Mouse (Mus musculus) liver, embryonic 11.5 days (tissue): Measurements from ENCODE around the gene Gcsam. TPM values are rescaled to one million over a fixed set of nuclear protein-coding genes. Genes with fewer than 3 reads are reported as not detected.

Experiments used
- ATAC-seq: fragments of 200-750 bp; cut with Nextera tagmentation; replicated peaks from 2 replicates; pipeline ENCODE4 v1.8.0; 2017; ENCODE audit warnings: moderate number of reproducible peaks, mild to moderate bottlenecking, moderate TSS enrichment, moderate library complexity; ENCODE audit not compliant: low FRiP score
- DNase-seq: peaks from one replicate; pipeline ENCODE4 v3.0.0-alpha.2; 2017; ENCODE audit warnings: low spot score
- H3K27ac ChIP-seq: fragments of 300-500 bp; sonication (generic); 2 replicates; pipeline ENCODE4 v1.5.1; 2014; ENCODE audit warnings: mild to moderate bottlenecking, low read depth, low read length, control low read depth
- H3K27me3 ChIP-seq: fragments of 300-500 bp; sonication (generic); replicated peaks from 2 replicates; pipeline ENCODE4 v1.6.1; 2014; ENCODE audit warnings: low read length, mixed read lengths; ENCODE audit not compliant: control insufficient read depth, insufficient read depth
- H3K36me3 ChIP-seq: fragments of 300-500 bp; sonication (generic); 2 replicates; pipeline ENCODE4 v1.6.1; 2014; ENCODE audit warnings: mild to moderate bottlenecking, low read length, moderate library complexity, mixed read lengths; ENCODE audit not compliant: control insufficient read depth, insufficient read depth
- H3K4me1 ChIP-seq: fragments of 300-500 bp; sonication (generic); replicated peaks from 2 replicates; pipeline ENCODE4 v1.6.1; 2014; ENCODE audit warnings: low read length, mixed read lengths; ENCODE audit not compliant: control insufficient read depth, insufficient read depth
- H3K4me2 ChIP-seq: fragments of 300-500 bp; sonication (generic); 2 replicates; pipeline ENCODE4 v1.6.1; 2014; ENCODE audit warnings: mild to moderate bottlenecking, control low read depth, moderate library complexity
- H3K4me3 ChIP-seq: fragments of 300-500 bp; sonication (generic); 2 replicates; pipeline ENCODE4 v1.5.1; 2014; ENCODE audit warnings: low read depth, low read length, control low read depth
- H3K9ac ChIP-seq: fragments of 300-500 bp; sonication (generic); 2 replicates; pipeline ENCODE4 v1.6.1; 2014; ENCODE audit warnings: low read depth, low read length, control low read depth
- H3K9me3 ChIP-seq: fragments of 300-500 bp; sonication (generic); 2 replicates; pipeline ENCODE4 v1.6.1; 2016; ENCODE audit warnings: low read length, inconsistent platforms, mixed read lengths; ENCODE audit not compliant: control insufficient read depth
- WGBS: fragments of 180-500 bp; shearing (Covaris S2); extraction: QIAGEN DNeasy Blood & Tissue Kit; methylation state at CpG from one replicate; pipeline ENCODE4 v1.1.7; 2014; 5-methylcytosine and 5-hydroxymethylcytosine counted together
- polyA plus RNA-seq: library from polyadenylated mRNA; unstranded; fragments of >200 nt; fragmentation: Nextera tagmentation; extraction: Ambion mirVana; gene quantifications from 2 replicates; pipeline ENCODE4 v1.2.1, GENCODE M21; 2014

The Gcsam gene
- polyA plus RNA-seq, 1 experiment from 2014 or later: 1.6 TPM

DNA sequence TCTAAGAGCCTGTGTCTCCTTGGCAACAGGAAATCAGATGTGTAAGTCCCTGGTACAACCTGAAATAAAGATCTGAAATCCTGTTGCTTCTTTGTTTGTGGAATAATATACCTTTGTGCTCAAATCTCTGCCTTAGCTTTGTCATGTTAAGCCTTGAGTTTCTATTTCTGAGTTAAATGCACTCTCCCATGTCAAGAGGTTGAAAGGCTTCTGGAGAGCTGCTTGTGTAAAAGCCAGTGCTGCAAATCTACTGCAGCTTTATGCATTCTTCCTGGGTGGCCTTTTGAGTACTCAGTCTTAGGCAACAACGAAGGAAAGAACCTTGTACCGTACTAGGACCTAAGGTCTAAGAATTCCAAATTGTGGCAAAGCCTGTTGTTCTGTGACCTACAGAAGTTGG lies 3.1 kb downstream of the Gcsam start:
- no peak for DNase-seq
- 84% methylated on average over 2 of the region's 2 CpGs for WGBS
- Histone ChIP-seq H3K27me3 (no peaks in the 10 kb centered on the region), H3K4me1 (peaks cover 3% of the 10 kb centered on the region; the same call in 1 of the 2 replicates), H3K4me2 (no peak overlapping the region), H3K9ac (no peak overlapping the region), H3K27ac (no peak overlapping the region), H3K4me3 (no peak overlapping the region), H3K36me3 (no peaks in the 10 kb centered on the region), H3K9me3 (no peaks in the 10 kb centered on the region)
- ATAC-seq: no peak

DNA sequence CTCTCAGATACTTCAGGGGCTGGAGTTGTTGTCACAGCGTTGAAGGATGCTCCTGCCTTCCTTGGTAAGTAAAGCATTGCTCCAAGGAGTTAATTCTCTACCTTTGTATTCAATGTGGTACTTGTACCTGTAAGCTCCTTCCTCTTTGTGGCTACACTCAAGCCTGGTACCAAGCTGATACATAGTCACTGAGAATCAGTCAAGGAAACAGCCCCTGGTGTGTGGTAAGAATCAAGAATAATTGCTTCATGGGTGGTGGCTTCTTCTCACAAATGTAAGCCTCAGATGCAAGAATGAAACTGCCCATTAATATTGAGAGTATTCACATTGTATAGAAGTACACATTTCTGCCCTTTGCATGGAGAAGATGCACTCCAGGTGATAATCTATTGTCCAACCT lies 5.8 kb downstream of the Gcsam start:
- ATAC-seq: no peak
- H3K9ac ChIP-seq: no peak overlapping the region
- 78% methylated on average over 1 of the region's 1 CpGs for WGBS

DNA sequence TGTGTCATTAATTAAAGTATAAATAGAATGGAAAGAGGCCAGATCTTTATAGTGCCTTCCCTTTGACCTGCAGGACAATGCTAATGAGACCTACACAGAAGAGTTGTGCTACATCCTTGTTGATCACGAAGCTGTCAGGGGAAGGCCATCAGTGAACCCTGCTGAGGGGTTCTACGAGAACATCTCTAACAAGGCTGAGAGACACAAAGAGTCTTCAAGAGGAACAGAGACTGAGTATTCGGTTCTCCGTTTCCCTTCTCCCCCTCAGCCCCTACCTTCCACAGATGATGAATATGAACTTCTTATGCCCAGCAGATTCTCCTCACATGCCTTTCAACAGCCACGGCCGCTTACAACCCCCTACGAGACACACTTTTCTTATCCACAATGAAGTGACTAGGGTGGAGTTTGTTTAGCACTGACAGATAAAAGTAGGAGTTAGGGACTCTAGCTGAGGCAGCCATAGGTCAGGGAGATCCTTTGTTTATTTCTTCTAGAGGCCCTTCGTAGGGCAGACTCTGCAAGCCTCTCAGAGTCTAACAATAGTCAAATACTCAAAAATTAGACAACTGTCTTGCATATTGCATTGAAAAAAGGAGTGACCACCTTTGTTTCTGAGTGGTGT lies 9.7 kb downstream of the Gcsam start:
- peak overlapping the region; percentile 29; the same call in 1 of the 2 replicates for H3K4me2 ChIP-seq
- H3K36me3 ChIP-seq: no peaks in the 10 kb centered on the region
- H3K9ac ChIP-seq: no peak overlapping the region
- H3K27me3 ChIP-seq: no peaks in the 10 kb centered on the region
- DNase-seq: no peak
- peaks cover 27% of the 10 kb centered on the region for H3K4me1 ChIP-seq
- H3K4me3 ChIP-seq: no peak overlapping the region
- WGBS: 45% methylated on average over 8 of the region's 8 CpGs
- no peak overlapping the region; the same call in 1 of the 2 replicates for H3K27ac ChIP-seq
- peak; percentile 80 for ATAC-seq
- H3K9me3 ChIP-seq: no peaks in the 10 kb centered on the region

More for the DNA sequence above, 5.8 kb downstream of the Gcsam start:
- Histone ChIP-seq H3K27me3 (no peaks in the 10 kb centered on the region), H3K27ac (no peak overlapping the region), H3K4me3 (no peak overlapping the region), H3K9me3 (no peaks in the 10 kb centered on the region), H3K4me1 (peaks cover 13% of the 10 kb centered on the region; the same call in 1 of the 2 replicates), H3K36me3 (no peaks in the 10 kb centered on the region), H3K4me2 (no peak overlapping the region)
- DNase-seq: no peak

DNA sequence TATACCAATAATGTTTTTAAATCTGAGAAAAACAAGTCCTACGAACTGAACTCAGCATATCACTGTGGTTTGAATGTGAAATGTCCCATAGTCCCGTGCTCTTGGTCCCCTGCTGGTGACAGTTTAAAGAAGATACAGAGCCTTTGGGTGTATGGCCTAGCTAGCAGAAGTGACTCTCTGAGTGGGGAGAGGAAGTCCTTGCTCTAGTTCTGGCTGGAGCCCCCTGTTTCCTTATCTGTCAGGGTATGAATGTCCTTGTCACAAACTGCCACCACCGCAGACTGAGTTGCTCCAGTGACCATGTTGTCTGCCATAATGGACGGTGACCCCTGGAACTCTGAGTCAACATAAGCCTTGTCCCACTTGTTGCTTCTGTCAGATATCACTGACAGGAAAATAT lies 13.1 kb downstream of the Gcsam start:
- Histone ChIP-seq H3K9ac (no peak overlapping the region), H3K4me1 (peaks cover 30% of the 10 kb centered on the region), H3K27me3 (no peaks in the 10 kb centered on the region), H3K4me2 (no peak overlapping the region), H3K9me3 (no peaks in the 10 kb centered on the region), H3K27ac (peak overlapping the region; percentile 38; the same call in 1 of the 2 replicates), H3K36me3 (no peaks in the 10 kb centered on the region), H3K4me3 (no peak overlapping the region)
- DNase-seq: no peak
- WGBS: 41% methylated on average over 4 of the region's 4 CpGs
- ATAC-seq: no peak

DNA sequence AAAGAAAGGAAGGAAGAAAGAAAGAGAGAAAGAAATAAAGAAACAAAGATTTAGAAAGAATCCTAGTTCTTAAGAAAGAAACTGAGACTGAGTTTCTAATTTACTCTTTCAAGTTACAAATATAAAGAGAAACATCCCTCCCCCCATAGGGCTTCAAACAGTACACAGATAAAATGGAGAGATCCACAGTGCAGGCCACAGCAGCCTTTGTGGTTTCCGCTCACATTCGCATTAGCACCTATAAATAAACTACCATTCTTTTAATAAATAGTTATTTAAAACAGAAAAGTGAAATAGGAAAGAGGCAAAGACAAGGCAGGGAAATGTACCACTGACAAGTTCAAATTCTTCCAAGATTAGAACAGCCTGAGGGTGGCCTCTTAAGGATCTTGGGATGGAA lies 14.6 kb downstream of the Gcsam start:
- Histone ChIP-seq H3K36me3 (no peaks in the 10 kb centered on the region), H3K9ac (no peak overlapping the region), H3K27me3 (no peaks in the 10 kb centered on the region), H3K4me2 (no peak overlapping the region), H3K9me3 (no peaks in the 10 kb centered on the region), H3K4me3 (no peak overlapping the region), H3K27ac (no peak overlapping the region; the same call in 1 of the 2 replicates), H3K4me1 (peaks cover 27% of the 10 kb centered on the region)
- no peak for DNase-seq
- ATAC-seq: peak; percentile 37; the same call in 1 of the 2 replicates
- WGBS: 39% methylated on average over 2 of the region's 2 CpGs

DNA sequence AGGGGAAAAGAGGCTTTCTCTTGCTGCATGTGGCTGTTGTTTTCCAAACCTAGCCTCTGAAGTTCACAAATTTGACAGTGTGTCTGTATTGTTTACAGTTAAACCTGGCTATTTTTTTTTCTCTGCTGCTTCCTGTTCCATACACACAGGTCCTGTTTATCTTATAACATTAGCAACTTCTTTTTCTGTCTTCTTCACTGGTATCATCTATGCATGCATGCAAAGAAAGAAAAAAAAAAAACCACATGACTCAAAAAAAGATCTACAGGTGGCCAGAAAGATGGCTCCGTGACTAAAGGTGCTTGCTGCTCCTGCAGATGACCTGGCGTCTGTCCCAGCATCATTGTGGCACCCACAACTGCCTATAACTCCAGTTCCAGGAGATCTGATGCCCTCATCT lies 15.2 kb downstream of the Gcsam start:
- H3K9ac ChIP-seq: no peak overlapping the region
- H3K9me3 ChIP-seq: no peaks in the 10 kb centered on the region
- H3K27ac ChIP-seq: no peak overlapping the region; the same call in 1 of the 2 replicates
- H3K4me2 ChIP-seq: no peak overlapping the region
- H3K36me3 ChIP-seq: no peaks in the 10 kb centered on the region
- H3K27me3 ChIP-seq: no peaks in the 10 kb centered on the region
- ATAC-seq (no peak), DNase-seq (no peak)
- no peak overlapping the region for H3K4me3 ChIP-seq
- 62% methylated on average over 2 of the region's 2 CpGs for WGBS
- H3K4me1 ChIP-seq: peaks cover 21% of the 10 kb centered on the region

DNA sequence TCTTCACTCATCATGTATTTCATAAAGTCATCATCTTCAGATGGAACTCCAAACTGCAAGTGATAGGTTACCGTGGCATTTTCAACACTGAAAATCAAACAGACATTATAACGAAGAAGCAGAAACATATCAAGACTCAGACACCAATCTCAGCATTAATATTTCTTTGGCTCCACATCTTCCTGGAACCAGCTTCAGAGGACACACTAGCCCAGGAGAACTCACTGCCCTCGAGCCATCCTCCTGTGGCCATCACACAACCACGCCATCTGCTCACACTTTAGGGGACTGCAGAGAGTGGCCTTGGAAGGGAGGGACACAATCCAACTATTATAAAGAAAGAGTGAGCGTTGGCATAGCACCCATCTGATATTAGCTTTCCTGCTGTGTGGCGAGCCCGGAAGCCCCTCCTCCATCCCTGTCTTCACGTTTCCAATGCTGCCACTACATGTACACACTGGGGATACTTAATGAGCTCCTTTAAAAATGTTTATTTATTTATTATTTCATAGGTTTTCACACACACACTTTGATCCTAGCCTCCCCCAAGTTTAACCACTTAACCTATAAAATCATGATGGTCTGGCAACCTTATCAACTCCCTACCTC lies 19.4 kb downstream of the Gcsam start:
- no peak overlapping the region for H3K4me3 ChIP-seq
- H3K27ac ChIP-seq: no peak overlapping the region
- H3K4me2 ChIP-seq: no peak overlapping the region
- H3K27me3 ChIP-seq: no peaks in the 10 kb centered on the region
- H3K9me3 ChIP-seq: no peaks in the 10 kb centered on the region
- 74% methylated on average over 8 of the region's 8 CpGs for WGBS
- no peak overlapping the region for H3K9ac ChIP-seq
- H3K4me1 ChIP-seq: 0 out of 2 replicates have a peak, but pooled peaks cover 3% of the 10 kb centered on the region
- H3K36me3 ChIP-seq: no peaks in the 10 kb centered on the region
- ATAC-seq (no peak), DNase-seq (no peak)

DNA sequence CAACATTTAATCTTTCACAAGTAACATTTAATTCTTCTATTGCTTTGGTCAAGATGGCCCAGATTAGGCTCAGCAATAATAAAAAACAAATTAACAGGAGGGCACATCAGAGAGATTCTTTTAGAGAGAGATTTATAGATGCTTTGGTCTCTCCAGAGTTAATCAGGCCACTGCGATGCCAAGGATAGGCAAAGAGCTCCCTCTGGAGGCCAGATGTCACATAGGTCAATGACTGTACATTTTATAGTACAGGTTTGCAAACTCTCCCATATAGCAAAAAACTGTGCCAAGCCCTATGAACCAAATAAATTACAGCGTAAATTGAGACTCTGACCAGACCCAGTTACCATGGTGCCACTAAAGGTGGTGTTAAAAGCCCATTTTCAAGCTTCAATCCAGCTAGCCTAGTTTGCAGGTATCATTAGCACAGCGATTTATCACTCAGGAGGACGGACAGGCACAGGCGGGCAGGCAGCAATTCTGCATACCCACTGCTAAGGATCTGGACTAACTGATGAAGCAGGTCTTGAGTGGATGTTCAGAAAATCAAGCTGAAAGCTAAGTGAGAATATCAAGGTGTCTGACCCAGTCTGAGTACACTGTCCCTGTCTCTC lies 20.3 kb downstream of the Gcsam start:
- Histone ChIP-seq H3K4me1 (no peaks in the 10 kb centered on the region), H3K27me3 (no peaks in the 10 kb centered on the region), H3K27ac (no peak overlapping the region), H3K36me3 (no peaks in the 10 kb centered on the region), H3K4me3 (no peak overlapping the region), H3K9me3 (no peaks in the 10 kb centered on the region), H3K4me2 (no peak overlapping the region), H3K9ac (no peak overlapping the region)
- DNase-seq: no peak
- 59% methylated on average over 5 of the region's 5 CpGs for WGBS
- 0 out of 2 replicates have a peak, but pooled peaks have one; percentile 56 for ATAC-seq
